Mouse (Mus musculus) bone marrow macrophage, adult 2 months (primary cell): Measurements from ENCODE around the gene Carhsp1.

Experiments used
- CTCF ChIP-seq: IDR thresholded peaks from 2 replicates; pipeline ENCODE4 v1.5.1; 2012; ENCODE audit warnings: low read depth, mild to moderate bottlenecking, low read length, moderate library complexity
- POLR2A ChIP-seq: IDR thresholded peaks from 2 replicates; pipeline ENCODE4 v1.6.1; 2012; ENCODE audit warnings: mild to moderate bottlenecking, low read depth, low read length, borderline replicate concordance

DNA sequence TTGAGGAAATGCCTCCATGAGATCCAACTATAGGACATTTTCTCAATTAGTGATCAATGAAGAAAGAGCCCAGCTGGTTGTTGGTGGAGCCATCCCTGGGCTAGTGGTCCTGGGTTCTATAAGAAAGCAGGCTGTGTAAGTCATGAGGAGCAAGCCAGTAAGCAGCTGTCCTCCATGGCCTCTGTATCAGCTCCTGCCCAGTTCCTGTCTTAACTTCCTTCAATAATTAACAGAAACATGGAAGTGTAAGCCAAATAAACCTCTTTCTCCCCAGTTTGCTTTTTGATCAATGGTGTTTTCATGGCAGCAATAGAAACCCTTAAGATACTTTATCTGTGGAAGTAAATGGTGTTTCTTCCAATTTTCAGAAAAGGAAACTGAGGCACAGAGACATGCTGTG lies 856 bp upstream of the Carhsp1 start:
- no peak for TF ChIP-seq CTCF
- TF ChIP-seq POLR2A = no peak
